In the genomic region with DNA sequence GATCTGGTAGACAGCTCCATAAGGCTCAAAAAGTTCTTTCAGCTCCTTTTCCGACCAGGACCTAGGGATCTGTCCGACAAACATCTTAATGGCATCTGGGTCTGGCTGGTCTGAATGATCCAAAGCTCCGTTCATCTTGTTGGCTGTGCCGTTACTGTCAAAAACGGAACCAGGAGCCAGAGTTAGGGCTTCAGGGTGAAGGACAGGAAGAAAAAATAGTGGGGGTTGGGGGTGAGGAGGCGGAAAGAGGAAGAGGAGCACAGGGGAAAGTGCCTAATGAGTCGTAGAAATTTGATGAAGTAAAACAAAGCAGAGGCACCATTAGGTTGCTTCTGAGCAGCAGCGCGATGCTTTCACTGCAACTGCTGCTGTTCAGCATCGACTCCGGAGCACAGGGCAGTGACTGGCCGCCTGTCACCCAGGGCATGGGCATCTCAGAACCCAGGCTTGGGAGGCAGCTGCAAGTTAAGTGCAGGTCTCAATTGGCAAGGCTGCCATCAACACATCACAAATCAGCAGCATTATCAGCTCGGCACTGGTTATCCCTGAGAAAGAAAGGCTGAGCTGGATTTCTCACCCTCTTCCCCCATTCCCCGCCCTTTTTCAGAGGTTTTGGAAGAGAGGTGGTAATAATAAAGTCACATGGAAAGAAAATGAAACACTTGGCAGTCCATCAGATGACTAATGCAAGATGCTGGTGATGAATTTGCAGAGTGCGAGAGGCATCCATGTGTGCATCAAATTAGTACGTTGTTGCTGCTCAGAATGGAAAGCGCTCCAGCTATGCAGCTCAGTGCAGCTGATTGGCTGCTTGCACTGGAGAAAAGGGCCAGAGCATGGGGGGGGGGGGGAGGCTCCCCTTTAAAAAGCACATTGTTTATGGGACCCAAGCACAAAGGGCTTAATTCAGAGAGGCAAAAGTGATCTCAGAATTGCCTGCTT, we compare ENCODE assay signal across 8 mouse cellular contexts.
DNase-seq lines count a peak whose midpoint lies in the region; ATAC-seq and TF ChIP-seq lines count a peak whose summit lies in the region.

No protein-coding gene starts in this region.

- H3K9me3 ChIP-seq in forebrain, postnatal 0 days (ENCODE audit: low read length): no peaks in the 10 kb centered on the region
- H3K9me3 ChIP-seq in liver, embryonic 11.5 days (ENCODE audit: control insufficient read depth, low read length): no peaks in the 10 kb centered on the region

- 6% methylated on average over 17 of the region's 17 CpGs for WGBS in cerebellum, adult 2 months
- WGBS in forebrain, postnatal 0 days: 2% methylated on average over 17 of the region's 17 CpGs
- WGBS in liver, embryonic 11.5 days: 21% methylated on average over 17 of the region's 17 CpGs

- DNase-seq in heart, adult 18-20 months: peak; percentile 60 to 61
- no peak for DNase-seq in heart, postnatal 14 days
- DNase-seq in cerebellum, adult 2 months: peak; percentile 53 to 70
- peak; percentile 73 for DNase-seq in forebrain, postnatal 0 days
- DNase-seq in induced T-regulatory cell, adult 2 months (ENCODE audit: low read depth): peak; percentile 77
- DNase-seq in liver, embryonic 11.5 days (ENCODE audit: low spot score): no peak
- DNase-seq in thymus, postnatal 0 days (ENCODE audit: low spot score): peak; percentile 59

- no peaks in the 10 kb centered on the region for H3K36me3 ChIP-seq in forebrain, postnatal 0 days (ENCODE audit: insufficient read depth)
- no peaks in the 10 kb centered on the region for H3K36me3 ChIP-seq in liver, embryonic 11.5 days (ENCODE audit: control insufficient read depth, insufficient read depth, low read length)

- H3K4me3 ChIP-seq in cerebellum, adult 2 months (replicated peaks; ENCODE audit: insufficient read depth, low read depth, low read length): peak overlapping the region; percentile 42
- peak overlapping the region; percentile 30 for H3K4me3 ChIP-seq in forebrain, postnatal 0 days (ENCODE audit: low read depth, low read length)
- H3K4me3 ChIP-seq in liver, embryonic 11.5 days (ENCODE audit: low read depth, low read length): peak overlapping the region; percentile 45

- H3K9ac ChIP-seq in forebrain, postnatal 0 days: peak overlapping the region; percentile 47
- H3K9ac ChIP-seq in liver, embryonic 11.5 days (ENCODE audit: low read depth, low read length): peak overlapping the region; percentile 46

- no peak for TF ChIP-seq CTCF in cerebellum, adult 2 months (IDR thresholded peaks at IDR 0.05; ENCODE audit: borderline replicate concordance, insufficient read depth, low read depth, low read length)
- TF ChIP-seq CTCF in forebrain, postnatal 0 days (IDR thresholded peaks at IDR 0.05; ENCODE audit: low read depth): no peak

- peak overlapping the region; percentile 1; the same call in 1 of the 2 replicates for H3K27ac ChIP-seq in cerebellum, adult 2 months (ENCODE audit: insufficient read depth, low read length)
- H3K27ac ChIP-seq in forebrain, postnatal 0 days (ENCODE audit: low read depth, low read length): peak overlapping the region; percentile 71
- H3K27ac ChIP-seq in liver, embryonic 11.5 days (ENCODE audit: low read depth, low read length): no peak overlapping the region

- no peaks in the 10 kb centered on the region for H3K27me3 ChIP-seq in cerebellum, adult 2 months (ENCODE audit: control insufficient read depth, insufficient read depth, low read length)
- no peaks in the 10 kb centered on the region for H3K27me3 ChIP-seq in forebrain, postnatal 0 days (ENCODE audit: insufficient read depth, low read length)
- H3K27me3 ChIP-seq in liver, embryonic 11.5 days (replicated peaks; ENCODE audit: control insufficient read depth, insufficient read depth, low read length): no peaks in the 10 kb centered on the region

- H3K4me1 ChIP-seq in cerebellum, adult 2 months (ENCODE audit: control insufficient read depth, insufficient read depth, low read length): peaks cover 20% of the 10 kb centered on the region
- H3K4me1 ChIP-seq in forebrain, postnatal 0 days (ENCODE audit: insufficient read depth): peaks cover 29% of the 10 kb centered on the region
- peaks cover 5% of the 10 kb centered on the region; the same call in 1 of the 2 replicates for H3K4me1 ChIP-seq in liver, embryonic 11.5 days (replicated peaks; ENCODE audit: control insufficient read depth, insufficient read depth, low read length)

- ATAC-seq in forebrain, postnatal 0 days: peak; percentile 81
- ATAC-seq in liver, embryonic 11.5 days (replicated peaks; ENCODE audit: low FRiP score): peak; percentile 45; the same call in 1 of the 2 replicates
- peak; percentile 57 for ATAC-seq in monocyte, adult 5-6 weeks (replicated peaks; ENCODE audit: insufficient number of reproducible peaks, low FRiP score, low TSS enrichment, poor library complexity, severe bottlenecking)

- peak overlapping the region; percentile 58 for H3K4me2 ChIP-seq in forebrain, postnatal 0 days (ENCODE audit: low read depth)
- peak overlapping the region; percentile 62 for H3K4me2 ChIP-seq in liver, embryonic 11.5 days

- intact Hi-C loops in heart, postnatal 14 days (cut with DNase I): loop anchor here (10.0 kb wide), 1 partner anchor 287 kb away; no protein-coding TSS in a partner anchor

- no peak for TF ChIP-seq POLR2A in cerebellum, adult 2 months (IDR thresholded peaks at IDR 0.05; ENCODE audit: borderline replicate concordance, insufficient read depth, low read length)

Comparison
In these comparisons a context has a peak if more than half of its experiments do, and no peak if none do; other contexts are left out.
1. DNase-seq: peak in heart, adult 18-20 months (2 of 2), cerebellum, adult 2 months (2 of 2), forebrain, postnatal 0 days (single experiment), induced T-regulatory cell, adult 2 months (single experiment) and thymus, postnatal 0 days (single experiment); none in heart, postnatal 14 days (0 of 2) and liver, embryonic 11.5 days (single experiment).
2. Peak in every context shown above with its lines, with median percentiles within 50 percentile points of each other: H3K4me3 ChIP-seq and ATAC-seq.